Mouse (Mus musculus): ENCODE measurements around the gene Cdh8. TPM values are rescaled to one million over a fixed set of nuclear protein-coding genes. Genes with fewer than 3 reads are reported as not detected.
"Not testable (repeated sequence)": the region's sequence is repeated elsewhere in the genome, so short reads cannot be mapped to it uniquely, and the experiment has no call there.

Cdh8 gene
- total RNA-seq, 1 experiment from 2014 or later: not detected

DNA sequence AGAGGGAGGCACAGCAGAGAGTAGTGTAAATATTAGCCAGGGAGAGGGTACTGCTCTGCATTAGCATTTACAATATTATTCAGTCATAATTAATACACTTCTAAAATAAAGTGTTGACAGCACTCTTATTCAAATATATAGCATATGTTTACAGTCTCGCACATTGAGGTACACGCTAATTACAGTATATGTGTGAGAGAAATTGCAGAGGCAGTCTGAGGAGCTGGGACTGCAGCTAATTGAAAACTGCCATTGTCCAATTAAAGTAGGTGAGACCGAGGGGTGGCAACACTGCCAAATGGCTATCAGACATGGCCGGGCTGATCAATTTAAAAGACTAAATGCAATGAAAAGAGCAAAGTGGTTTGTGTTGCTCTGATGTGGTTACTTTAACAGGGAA lies 112.1 kb downstream of the Cdh8 start:
- no peak for ATAC-seq (ENCODE audit: extremely low read depth, insufficient number of reproducible peaks, low FRiP score, poor library complexity, severe bottlenecking)

DNA sequence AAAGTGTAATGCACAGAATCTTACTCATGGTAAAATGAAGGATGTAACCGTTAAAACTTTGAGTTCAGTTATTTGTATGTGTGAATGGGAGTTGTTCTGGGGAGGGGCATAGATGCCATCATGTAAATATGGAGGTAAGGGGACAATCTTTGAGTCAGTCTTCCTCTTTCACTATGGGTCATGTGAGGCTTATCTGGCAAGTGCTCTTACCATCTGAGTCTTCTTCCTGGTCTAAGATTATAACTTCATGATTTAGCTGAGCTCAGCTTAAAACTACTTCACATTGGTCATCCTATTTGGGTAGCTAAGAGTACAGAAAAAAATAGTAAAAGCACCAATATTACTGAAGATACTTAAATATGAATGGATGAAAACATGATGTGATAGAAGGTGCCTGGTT lies 126.1 kb downstream of the Cdh8 start:
- no peak for ATAC-seq (ENCODE audit: extremely low read depth, insufficient number of reproducible peaks, low FRiP score, poor library complexity, severe bottlenecking)

DNA sequence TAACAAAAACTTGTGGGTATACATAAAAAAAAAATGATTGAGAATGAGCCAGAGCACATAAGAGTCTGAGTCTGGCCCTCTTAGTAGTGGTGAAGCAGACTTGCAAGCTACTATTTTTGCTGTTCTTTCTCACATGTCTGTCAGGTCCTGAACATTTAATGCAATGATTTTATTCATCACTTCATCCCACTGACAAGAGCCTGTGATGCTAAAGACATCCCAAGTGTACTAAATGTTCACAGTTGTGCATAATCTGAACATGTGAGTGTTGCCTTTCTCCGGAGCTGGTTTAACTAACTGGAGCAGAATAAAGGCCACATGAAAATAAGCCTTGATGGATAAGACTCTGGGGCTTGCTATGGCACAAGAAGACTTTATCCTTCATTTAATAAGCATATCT lies 131.2 kb downstream of the Cdh8 start:
- no peak for ATAC-seq (ENCODE audit: extremely low read depth, insufficient number of reproducible peaks, low FRiP score, poor library complexity, severe bottlenecking)

DNA sequence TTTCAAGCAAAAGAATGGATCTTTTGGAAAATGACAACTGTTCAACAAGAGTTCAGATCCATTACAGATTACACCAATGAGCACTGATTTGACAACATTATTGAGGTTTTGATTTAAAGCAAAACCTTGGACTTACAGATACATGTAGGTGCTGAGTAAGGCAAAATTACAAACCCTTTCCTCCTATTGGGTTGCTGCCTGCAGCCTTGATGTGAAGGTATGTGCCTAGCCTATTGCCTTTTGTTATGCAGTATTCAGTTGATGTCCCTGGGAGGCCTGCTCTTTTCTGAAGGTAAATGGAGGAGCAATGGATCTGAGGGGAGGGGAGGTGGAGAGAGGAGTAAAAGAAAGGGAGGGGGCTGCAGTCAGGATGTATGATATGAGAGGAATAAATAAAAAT lies 135.9 kb downstream of the Cdh8 start:
- no peak for ATAC-seq (ENCODE audit: extremely low read depth, insufficient number of reproducible peaks, low FRiP score, poor library complexity, severe bottlenecking)

DNA sequence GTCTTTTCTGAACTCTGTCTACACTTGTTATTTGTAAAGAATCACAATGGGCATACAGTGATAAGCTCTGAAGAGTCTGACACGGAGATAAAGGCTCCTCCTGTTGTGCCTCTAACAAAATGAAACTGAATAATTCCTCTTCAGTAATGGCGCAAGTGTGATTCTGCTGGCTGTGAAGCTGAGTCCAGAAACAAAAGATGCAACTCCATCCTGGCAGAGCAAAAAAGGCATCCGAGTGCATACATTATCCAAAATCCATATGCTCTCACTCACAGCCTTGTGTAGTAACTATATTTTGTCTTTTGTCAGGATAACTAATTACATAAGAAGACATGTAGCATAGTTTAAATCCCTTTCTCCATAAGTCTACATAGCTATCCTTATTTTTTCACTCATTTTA lies 149.1 kb downstream of the Cdh8 start:
- ATAC-seq (ENCODE audit: extremely low read depth, insufficient number of reproducible peaks, low FRiP score, poor library complexity, severe bottlenecking): no peak

DNA sequence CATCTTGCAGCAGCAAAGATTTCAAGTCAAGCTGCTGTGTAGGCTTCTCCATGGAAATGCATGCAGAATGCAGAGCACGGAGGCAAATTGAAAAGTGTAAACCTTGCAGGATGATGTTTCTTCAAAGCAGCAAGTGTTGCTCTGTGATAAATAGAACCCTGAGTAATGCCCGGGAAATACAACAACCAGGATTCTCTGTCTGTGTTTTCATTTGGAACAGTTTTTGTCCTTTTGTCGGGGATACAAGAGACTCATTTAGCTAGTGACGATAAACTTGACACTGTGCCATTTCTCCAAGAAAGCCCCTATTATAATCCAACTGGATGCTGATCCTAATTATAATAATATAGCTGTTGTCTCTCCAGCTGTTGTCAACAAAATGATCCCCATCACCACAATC lies 181.9 kb downstream of the Cdh8 start:
- no peak for ATAC-seq (ENCODE audit: extremely low read depth, insufficient number of reproducible peaks, low FRiP score, poor library complexity, severe bottlenecking)

DNA sequence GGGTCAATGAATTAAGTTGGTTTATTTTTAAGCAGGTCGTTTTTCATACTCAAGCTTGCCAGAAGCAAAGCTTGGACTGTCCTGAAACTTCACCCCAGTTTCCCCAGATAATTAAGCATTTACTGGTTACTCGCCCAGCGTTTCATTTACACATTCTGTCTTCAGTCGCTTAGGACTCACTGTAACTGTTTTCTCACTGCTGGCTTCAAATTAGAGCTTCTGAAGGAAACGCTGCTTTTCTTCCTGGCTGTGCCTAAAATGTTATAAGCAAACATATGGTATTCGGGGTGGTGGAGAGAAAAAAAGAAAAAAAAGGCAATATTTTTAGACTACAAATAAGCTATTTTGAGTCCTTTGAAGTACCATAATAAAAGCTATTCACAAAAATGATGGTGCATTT lies 192.6 kb downstream of the Cdh8 start:
- no peak for ATAC-seq (ENCODE audit: extremely low read depth, insufficient number of reproducible peaks, low FRiP score, poor library complexity, severe bottlenecking)

DNA sequence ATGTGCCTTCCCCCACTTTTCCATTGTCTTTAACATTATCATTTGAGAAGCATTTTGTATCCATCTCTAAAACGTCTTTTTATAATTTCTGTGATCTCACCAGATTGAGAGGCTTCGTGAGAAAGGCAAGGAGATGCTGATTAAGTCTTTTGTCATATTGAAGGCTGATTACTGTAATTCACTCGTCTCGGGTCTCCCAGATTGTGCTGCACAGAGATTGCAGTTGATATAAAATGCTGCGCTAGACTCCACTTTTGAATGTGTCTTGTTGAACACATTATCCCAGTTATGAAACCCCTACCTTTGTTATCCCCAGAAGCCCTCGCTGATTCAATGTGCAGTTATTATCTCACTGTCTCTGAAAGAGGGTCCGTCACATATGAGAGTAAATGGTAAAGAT lies 211.1 kb downstream of the Cdh8 start:
- ATAC-seq (ENCODE audit: extremely low read depth, insufficient number of reproducible peaks, low FRiP score, poor library complexity, severe bottlenecking): no peak

DNA sequence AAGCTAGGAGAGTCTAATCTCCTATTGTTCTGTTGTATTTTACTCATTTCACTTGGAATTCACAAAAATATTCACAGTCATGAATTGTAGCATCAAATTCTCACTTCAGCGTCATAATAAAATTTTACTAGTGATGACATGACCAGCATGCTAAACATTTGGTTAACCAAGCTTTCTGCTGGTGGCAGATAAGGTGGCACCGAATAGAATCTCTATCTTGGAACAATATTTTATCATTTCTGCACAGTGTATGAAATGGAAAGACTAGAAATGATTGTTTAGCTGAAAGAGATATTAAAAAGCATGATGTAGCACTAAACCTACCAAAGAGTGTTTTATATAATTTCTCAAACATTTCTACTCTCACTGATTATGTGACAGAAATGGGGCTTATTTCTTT lies 225.6 kb downstream of the Cdh8 start:
- ATAC-seq (ENCODE audit: extremely low read depth, insufficient number of reproducible peaks, low FRiP score, poor library complexity, severe bottlenecking): no peak

DNA sequence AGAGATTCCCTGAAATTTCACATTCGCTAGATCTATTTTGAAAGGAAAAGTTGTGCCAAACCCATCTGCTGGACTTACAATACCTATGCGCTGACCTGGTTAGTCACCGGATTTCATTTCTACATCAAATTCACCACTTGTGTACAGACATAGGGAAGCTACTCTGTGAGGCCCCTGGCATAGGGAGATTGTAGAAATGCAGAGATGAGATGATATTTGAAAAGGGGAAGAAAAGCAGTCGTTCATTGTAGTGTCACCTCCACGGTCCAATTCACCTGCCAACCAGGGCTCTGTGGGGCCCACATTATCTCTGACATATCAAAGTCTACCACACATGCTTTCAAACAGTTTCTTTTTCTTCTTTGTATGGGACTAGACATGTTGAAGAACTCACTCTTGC lies 229.4 kb downstream of the Cdh8 start:
- ATAC-seq (ENCODE audit: extremely low read depth, insufficient number of reproducible peaks, low FRiP score, poor library complexity, severe bottlenecking): no peak

DNA sequence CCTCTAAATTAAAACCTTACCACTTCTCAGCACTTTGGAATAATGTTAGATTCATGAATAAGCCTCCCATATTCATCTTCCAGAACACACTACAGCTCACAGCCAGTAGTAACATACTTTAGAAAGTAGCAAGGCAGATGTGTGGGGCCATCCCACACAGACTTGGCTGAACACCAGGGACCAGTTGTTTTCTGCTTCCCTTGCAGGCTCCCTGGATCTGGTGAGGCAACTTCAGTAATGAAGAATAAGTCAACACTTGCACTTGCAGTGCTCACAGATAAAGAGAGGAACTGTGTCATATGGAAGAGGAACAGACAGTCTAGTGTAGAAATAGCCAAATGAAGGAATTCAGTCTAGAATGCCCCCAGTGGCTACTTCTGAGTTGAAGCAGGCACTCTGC lies 232.1 kb downstream of the Cdh8 start:
- no peak for ATAC-seq (ENCODE audit: extremely low read depth, insufficient number of reproducible peaks, low FRiP score, poor library complexity, severe bottlenecking)

DNA sequence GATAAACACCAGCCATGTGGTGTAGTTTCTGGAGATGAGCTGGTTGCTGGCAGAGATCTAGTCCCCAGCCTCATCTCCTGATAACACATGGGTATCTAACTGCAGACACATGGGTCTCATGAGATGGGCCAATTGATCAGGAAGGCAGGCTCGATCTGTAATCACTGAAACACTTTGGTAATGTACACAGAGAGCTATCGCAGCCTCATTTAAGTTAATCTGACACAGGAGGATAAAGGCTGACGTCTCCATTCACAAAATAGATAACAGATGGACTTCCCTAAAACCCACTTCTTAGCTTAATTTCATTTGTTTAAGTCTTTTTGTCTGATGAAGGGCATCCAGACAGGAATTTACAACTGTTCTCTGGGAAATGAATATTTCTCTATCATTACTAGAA lies 249.3 kb downstream of the Cdh8 start:
- ATAC-seq (ENCODE audit: extremely low read depth, insufficient number of reproducible peaks, low FRiP score, poor library complexity, severe bottlenecking): no peak

DNA sequence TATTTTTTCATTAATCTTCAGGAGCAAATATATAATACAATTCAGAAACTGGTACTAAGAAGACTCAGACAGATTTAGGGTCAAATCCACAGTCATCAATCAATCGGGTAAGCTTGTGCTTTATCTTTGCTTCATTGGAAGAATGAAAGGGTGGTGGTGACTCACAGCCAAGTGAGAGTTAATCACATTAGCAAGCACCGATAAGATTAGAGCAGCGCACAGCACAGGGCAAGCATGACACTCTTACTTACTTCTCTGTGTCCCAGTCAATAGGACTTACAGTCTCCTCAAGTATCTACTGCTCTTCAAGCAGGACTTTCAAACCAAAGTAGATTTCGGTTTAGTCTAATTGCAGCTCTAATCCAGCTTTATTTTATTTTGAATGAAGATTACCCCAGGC lies 254.6 kb downstream of the Cdh8 start:
- no peak for ATAC-seq (ENCODE audit: extremely low read depth, insufficient number of reproducible peaks, low FRiP score, poor library complexity, severe bottlenecking)

DNA sequence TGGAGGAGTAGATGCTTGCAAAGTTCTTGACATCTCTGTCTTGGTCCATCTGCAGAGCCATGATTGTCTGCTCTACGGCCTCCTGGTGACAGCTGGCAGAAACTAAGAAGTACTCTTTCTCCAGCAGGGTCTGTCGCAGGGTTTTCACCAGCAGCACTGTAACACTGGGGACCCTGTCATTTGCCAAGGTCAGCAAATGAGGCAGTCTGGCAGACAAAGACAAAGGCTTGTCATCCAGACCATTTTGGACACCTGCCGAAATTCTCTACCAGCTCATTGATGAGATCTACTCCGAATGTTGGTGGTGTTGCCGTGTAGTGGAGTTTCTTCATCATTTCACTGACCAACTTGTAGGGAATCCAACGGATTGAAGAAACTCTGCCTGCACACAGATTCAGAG lies 270.8 kb downstream of the Cdh8 start:
- no peak for ATAC-seq (ENCODE audit: extremely low read depth, insufficient number of reproducible peaks, low FRiP score, poor library complexity, severe bottlenecking)

DNA sequence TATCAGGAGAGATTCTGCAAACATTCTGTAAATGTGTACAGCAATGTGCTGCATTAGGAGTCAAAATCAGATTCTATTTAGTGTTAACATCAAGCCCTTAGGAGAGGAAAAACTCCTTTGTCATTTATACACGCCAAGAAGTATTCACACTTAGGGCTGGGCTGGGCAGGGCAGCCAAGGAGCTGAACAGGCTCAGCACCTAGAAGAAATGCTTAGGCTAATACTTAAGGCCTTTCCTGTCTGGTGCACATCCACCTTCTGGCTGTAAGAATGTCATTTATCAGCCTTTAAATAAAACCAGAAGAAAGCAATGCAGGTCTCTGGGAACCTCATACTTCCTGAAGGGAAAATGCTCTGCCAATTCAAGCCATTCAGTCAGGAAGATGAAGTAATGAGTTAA lies 271.5 kb downstream of the Cdh8 start:
- not testable (repeated sequence) for ATAC-seq (ENCODE audit: extremely low read depth, insufficient number of reproducible peaks, low FRiP score, poor library complexity, severe bottlenecking)

DNA sequence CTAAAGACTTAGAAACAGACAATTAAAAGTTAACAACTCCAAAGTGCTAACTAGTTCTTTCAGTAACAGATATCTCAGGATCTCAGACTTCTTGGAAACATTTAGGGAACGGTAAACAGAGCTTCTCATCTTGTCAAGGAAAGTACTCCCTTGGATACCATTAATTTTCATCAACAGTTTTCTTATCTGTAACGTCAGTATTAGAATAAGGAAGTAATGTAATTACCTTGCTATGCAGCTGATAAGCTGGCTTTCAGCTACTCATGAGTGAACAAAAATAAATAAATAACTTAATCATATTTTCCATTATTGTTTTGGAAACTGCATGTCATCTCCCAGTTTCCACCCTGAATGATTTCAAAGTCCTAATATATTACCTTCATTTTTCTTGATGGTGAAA lies 317.8 kb downstream of the Cdh8 start:
- no peak for ATAC-seq (ENCODE audit: extremely low read depth, insufficient number of reproducible peaks, low FRiP score, poor library complexity, severe bottlenecking)

DNA sequence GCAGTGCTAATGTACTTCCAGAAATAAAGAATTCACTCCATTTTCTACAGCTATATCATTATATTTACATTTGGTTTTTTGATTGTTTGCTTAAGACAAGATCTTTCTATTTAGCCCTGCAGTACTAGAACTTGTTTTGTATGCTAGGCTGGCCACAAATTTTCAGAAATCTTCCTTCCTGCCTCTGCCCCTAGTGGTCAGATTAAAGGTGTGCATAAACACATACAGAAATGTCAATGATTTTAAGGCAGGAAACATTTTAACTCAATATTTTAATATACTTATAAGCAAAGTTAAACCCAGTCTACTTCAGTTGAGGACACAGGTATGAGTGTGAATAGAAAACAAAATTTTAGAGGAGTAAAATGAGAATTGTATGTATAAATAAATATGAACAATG lies 364.9 kb downstream of the Cdh8 start:
- no peak for ATAC-seq (ENCODE audit: extremely low read depth, insufficient number of reproducible peaks, low FRiP score, poor library complexity, severe bottlenecking)

DNA sequence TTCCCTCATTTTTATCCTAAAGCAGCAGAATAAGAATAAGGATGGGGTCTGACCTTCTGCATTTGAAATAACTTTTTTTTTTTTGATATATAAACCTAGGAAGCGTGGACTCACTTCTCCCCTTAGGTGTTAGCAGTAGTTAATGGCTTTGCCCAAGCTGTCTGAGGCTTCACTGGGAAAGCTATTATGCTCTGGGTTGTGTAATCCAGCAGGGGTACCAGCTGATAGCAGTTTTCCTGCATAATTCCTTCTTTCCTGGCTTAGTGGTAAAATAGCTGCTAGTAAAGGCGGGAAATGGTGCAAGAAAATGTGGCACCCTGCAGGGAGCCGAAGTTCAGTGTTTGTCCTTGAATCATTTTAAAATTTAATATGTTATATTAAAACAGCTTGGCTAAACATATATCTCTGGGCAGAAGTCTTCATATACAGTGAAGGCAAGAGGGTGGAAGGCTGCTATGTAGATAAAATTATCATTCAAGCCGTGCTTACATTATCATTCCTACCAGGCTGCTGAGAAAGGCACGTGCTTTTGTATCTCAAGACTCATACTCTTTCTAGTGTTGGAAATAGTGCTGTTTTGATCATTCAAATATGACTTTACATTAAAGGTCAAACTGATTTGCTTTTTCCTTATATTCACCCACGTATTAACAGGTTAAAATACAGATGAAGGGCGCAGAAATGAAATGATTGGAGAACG lies 367.5 kb downstream of the Cdh8 start:
- no peak for ATAC-seq (ENCODE audit: extremely low read depth, insufficient number of reproducible peaks, low FRiP score, poor library complexity, severe bottlenecking)

DNA sequence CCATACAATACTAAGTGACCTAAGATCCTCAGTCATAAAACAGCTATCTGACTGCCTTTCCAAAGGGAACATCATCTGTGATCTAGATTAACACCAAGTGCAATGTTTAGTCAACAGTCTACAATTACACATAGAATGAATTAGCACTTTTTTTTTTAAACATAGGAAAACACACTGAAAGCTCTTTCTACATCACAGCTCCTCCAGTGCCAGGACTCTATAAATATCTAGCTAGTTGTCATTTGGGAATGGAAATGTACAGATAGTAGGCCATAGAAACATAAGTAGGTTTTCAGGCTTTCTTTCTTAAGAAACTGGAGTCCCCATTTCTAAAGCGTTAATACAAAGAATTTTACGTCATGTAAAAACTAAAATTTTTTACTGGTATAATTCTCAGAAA lies 375.8 kb downstream of the Cdh8 start:
- no peak for ATAC-seq (ENCODE audit: extremely low read depth, insufficient number of reproducible peaks, low FRiP score, poor library complexity, severe bottlenecking)

DNA sequence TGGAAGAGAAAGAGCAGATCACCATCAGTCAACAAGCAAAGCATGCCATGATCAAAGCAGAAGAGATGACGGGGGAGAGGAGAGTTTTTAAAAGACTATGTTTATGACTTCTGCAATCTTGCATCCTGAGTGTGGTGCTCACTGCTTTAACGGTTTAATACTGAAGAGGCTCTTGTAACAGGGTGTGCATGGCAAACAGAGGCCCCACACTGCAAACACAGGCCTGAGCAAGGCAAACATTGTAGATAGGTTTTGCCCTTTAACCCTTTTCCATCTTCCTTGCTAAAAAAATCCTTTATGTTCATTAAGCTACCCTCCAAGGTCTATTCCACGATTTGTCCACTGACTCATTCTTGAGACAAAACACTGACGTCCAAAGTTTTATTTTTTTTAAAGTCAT lies 385.2 kb downstream of the Cdh8 start:
- no peak for ATAC-seq (ENCODE audit: extremely low read depth, insufficient number of reproducible peaks, low FRiP score, poor library complexity, severe bottlenecking)
